Mouse (Mus musculus) liver, adult 2 months (tissue): ENCODE results near the gene Ackr3. TPM values are rescaled to one million over a fixed set of nuclear protein-coding genes. Genes with fewer than 3 reads are reported as not detected.

Experiments
- DNase-seq: peaks from one replicate; pipeline ENCODE4 v3.0.0-alpha.2; 2011; ENCODE audit warnings: low read depth, low spot score; ENCODE audit errors: extremely low read depth
- H3K27ac ChIP-seq: fragments of 200-500 bp; replicated peaks from 2 replicates; pipeline ENCODE4 v1.5.1; 2012; ENCODE audit warnings: low read depth, mild to moderate bottlenecking, control low read depth, inconsistent platforms, low read length; ENCODE audit not compliant: insufficient read depth
- H3K27me3 ChIP-seq: fragments of 200-500 bp; 2 replicates; pipeline ENCODE4 v1.6.1; 2012; ENCODE audit warnings: mild to moderate bottlenecking, moderate library complexity, low read length, inconsistent platforms; ENCODE audit not compliant: control insufficient read depth, insufficient read depth
- H3K36me3 ChIP-seq: fragments of 200-500 bp; 2 replicates; pipeline ENCODE4 v1.6.1; 2012; ENCODE audit warnings: low read length, inconsistent platforms; ENCODE audit not compliant: control insufficient read depth, insufficient read depth
- H3K4me1 ChIP-seq: fragments of 200-500 bp; 2 replicates; pipeline ENCODE4 v1.6.1; 2011; ENCODE audit warnings: low read length; ENCODE audit not compliant: control insufficient read depth, insufficient read depth
- H3K4me3 ChIP-seq: fragments of 200-500 bp; 2 replicates; pipeline ENCODE4 v1.5.1; 2011; ENCODE audit warnings: low read depth, mild to moderate bottlenecking, control low read depth, low read length, moderate library complexity; ENCODE audit not compliant: insufficient read depth
- H3K79me2 ChIP-seq: fragments of 200-500 bp; 2 replicates; pipeline ENCODE4 v1.6.1; 2012; ENCODE audit warnings: inconsistent platforms, mild to moderate bottlenecking, low read length, moderate library complexity; ENCODE audit not compliant: control insufficient read depth, insufficient read depth
- H3K9ac ChIP-seq: fragments of 200-500 bp; 2 replicates; pipeline ENCODE4 v1.6.1; 2012; ENCODE audit warnings: low read depth, mild to moderate bottlenecking, control low read depth, inconsistent platforms, low read length
- CTCF ChIP-seq: fragments of 200-500 bp; IDR thresholded peaks from 2 replicates; pipeline ENCODE4 v1.5.1; 2011; ENCODE audit warnings: low read depth, low read length, control low read depth
- POLR2A ChIP-seq: fragments of 200-500 bp; IDR thresholded peaks from 2 replicates; pipeline ENCODE4 v1.6.1; 2011; ENCODE audit warnings: low read length, control low read depth; ENCODE audit not compliant: insufficient read depth; ENCODE audit errors: extremely low read depth
- WGBS: fragments of 180-500 bp; shearing (Covaris S2); methylation state at CpG from one replicate; pipeline ENCODE4 v1.1.7; 2018; 5-methylcytosine and 5-hydroxymethylcytosine counted together
- polyA plus RNA-seq: library from polyadenylated mRNA; depleted of rRNA; stranded (reverse); fragments of >200 nt; gene quantifications from 2 replicates; pipeline ENCODE4 v1.2.3, GENCODE M21; 2012
- total RNA-seq: library from RNA; depleted of rRNA; stranded (reverse); fragments of >200 nt; gene quantifications from 2 replicates; pipeline ENCODE4 v1.2.3, GENCODE M21; 2014

Gene Ackr3
- total and polyA plus RNA-seq, 2 experiments = 0.46 to 1.5 TPM

GRCm38 (mm10) chr1:90239336-90240225 is 35.8 kb downstream of the Ackr3 start:
- no peak for DNase-seq
- Histone ChIP-seq H3K27ac (no peak overlapping the region), H3K4me1 (peaks cover 7% of the 10 kb centered on the region), H3K9ac (no peak overlapping the region), H3K79me2 (no peaks in the 10 kb centered on the region), H3K27me3 (no peaks in the 10 kb centered on the region), H3K36me3 (no peaks in the 10 kb centered on the region), H3K4me3 (no peak overlapping the region)
- WGBS = 89% methylated on average over 16 of the region's 16 CpGs
- TF ChIP-seq CTCF = no peak
- no peak for TF ChIP-seq POLR2A

GRCm38 (mm10) chr1:90240287-90240686 is 36.5 kb downstream of the Ackr3 start:
- H3K4me1 ChIP-seq = peaks cover 5% of the 10 kb centered on the region
- WGBS = 44% methylated on average over 4 of the region's 4 CpGs
- no peaks in the 10 kb centered on the region for H3K79me2 ChIP-seq
- H3K36me3 ChIP-seq = no peaks in the 10 kb centered on the region
- no peak overlapping the region for H3K27ac ChIP-seq
- H3K9ac ChIP-seq = no peak overlapping the region
- peak; percentile 87 for DNase-seq
- H3K27me3 ChIP-seq = no peaks in the 10 kb centered on the region
- TF ChIP-seq CTCF (no peak), POLR2A (no peak)
- no peak overlapping the region for H3K4me3 ChIP-seq

- 86% methylated on average over 8 of the region's 8 CpGs for WGBS
- Histone ChIP-seq H3K4me1 (peaks cover 2% of the 10 kb centered on the region), H3K27me3 (no peaks in the 10 kb centered on the region), H3K79me2 (no peaks in the 10 kb centered on the region), H3K27ac (no peak overlapping the region), H3K36me3 (no peaks in the 10 kb centered on the region), H3K9ac (no peak overlapping the region), H3K4me3 (no peak overlapping the region)
- no peak for DNase-seq
- TF ChIP-seq CTCF (no peak), POLR2A (no peak)
Observed at GRCm38 (mm10) chr1:90242444-90242989, 38.7 kb downstream of the Ackr3 start.

GRCm38 (mm10) chr1:90244537-90244936 is 40.8 kb downstream of the Ackr3 start:
- no peak for TF ChIP-seq CTCF
- TF ChIP-seq POLR2A = no peak
- whole genome bisulfite sequencing = 85% methylated on average over 1 of the region's 1 CpGs
- Histone ChIP-seq H3K9ac (no peak overlapping the region), H3K4me1 (no peaks in the 10 kb centered on the region; the same call in none of the 2 replicates), H3K36me3 (no peaks in the 10 kb centered on the region), H3K27me3 (no peaks in the 10 kb centered on the region), H3K79me2 (no peaks in the 10 kb centered on the region), H3K27ac (no peak overlapping the region), H3K4me3 (no peak overlapping the region)
- no peak for DNase-seq

- no peak overlapping the region for H3K27ac ChIP-seq
- no peaks in the 10 kb centered on the region for H3K27me3 ChIP-seq
- WGBS = 75% methylated on average over 7 of the region's 7 CpGs
- DNase-seq = no peak
- no peak overlapping the region for H3K9ac ChIP-seq
- H3K36me3 ChIP-seq = no peaks in the 10 kb centered on the region
- no peaks in the 10 kb centered on the region; the same call in 1 of the 2 replicates for H3K4me1 ChIP-seq
- TF ChIP-seq POLR2A = no peak
- TF ChIP-seq CTCF = peak; percentile 53
- no peak overlapping the region for H3K4me3 ChIP-seq
- no peaks in the 10 kb centered on the region for H3K79me2 ChIP-seq
Observed at GRCm38 (mm10) chr1:90245533-90245932, 41.8 kb downstream of the Ackr3 start.

- TF ChIP-seq POLR2A (no peak), CTCF (no peak)
- Histone ChIP-seq H3K27ac (no peak overlapping the region), H3K4me1 (no peaks in the 10 kb centered on the region)
Observed at GRCm38 (mm10) chr1:90246035-90246434, 42.3 kb downstream of the Ackr3 start.

More at GRCm38 (mm10) chr1:90246035-90246434, 42.3 kb downstream of the Ackr3 start:
- H3K36me3 ChIP-seq = no peaks in the 10 kb centered on the region
- no peak overlapping the region for H3K4me3 ChIP-seq
- WGBS = 67% methylated on average over 8 of the region's 8 CpGs
- DNase-seq = no peak
- no peaks in the 10 kb centered on the region for H3K79me2 ChIP-seq
- no peaks in the 10 kb centered on the region for H3K27me3 ChIP-seq
- no peak overlapping the region for H3K9ac ChIP-seq
